Mouse (Mus musculus): ENCODE data around the gene Sox5. TPM values are rescaled to one million over a fixed set of nuclear protein-coding genes. Genes with fewer than 3 reads are reported as not detected.

Gene Sox5
- total RNA-seq, 2 experiments from 2014 or later, result 0.64 to 0.70 TPM

- DNase-seq, result no peak
Measured at GRCm38 (mm10) chr6:144772175-144772918, 9.4 kb downstream of the Sox5 start.

GRCm38 (mm10) chr6:144769060-144769459 lies 12.7 kb downstream of the Sox5 start:
- no peak for DNase-seq

GRCm38 (mm10) chr6:144761902-144762301 lies 19.9 kb downstream of the Sox5 start:
- no peak for DNase-seq

- no peak for DNase-seq
Measured at GRCm38 (mm10) chr6:144759193-144759592, 22.6 kb downstream of the Sox5 start.

GRCm38 (mm10) chr6:144757414-144757813 lies 24.4 kb downstream of the Sox5 start:
- DNase-seq, result no peak

- DNase-seq, result no peak
Measured at GRCm38 (mm10) chr6:144756444-144756843, 25.3 kb downstream of the Sox5 start.

GRCm38 (mm10) chr6:144755304-144755703 lies 26.5 kb downstream of the Sox5 start:
- no peak for DNase-seq

- no peak for DNase-seq
Measured at GRCm38 (mm10) chr6:144754366-144754765, 27.4 kb downstream of the Sox5 start.

- DNase-seq, result peak; percentile 61
Measured at GRCm38 (mm10) chr6:144753963-144754296, 27.8 kb downstream of the Sox5 start.

GRCm38 (mm10) chr6:144753225-144753962 lies 28.4 kb downstream of the Sox5 start:
- DNase-seq, result no peak

- DNase-seq, result no peak
Measured at GRCm38 (mm10) chr6:144751581-144751980, 30.2 kb downstream of the Sox5 start.

GRCm38 (mm10) chr6:144750197-144750596 lies 31.6 kb downstream of the Sox5 start:
- DNase-seq, result no peak

GRCm38 (mm10) chr6:144746436-144746835 lies 35.3 kb downstream of the Sox5 start:
- no peak for DNase-seq

GRCm38 (mm10) chr6:144742559-144742958 lies 39.2 kb downstream of the Sox5 start:
- DNase-seq, result no peak

GRCm38 (mm10) chr6:144741080-144741655 lies 40.6 kb downstream of the Sox5 start:
- no peak for DNase-seq

GRCm38 (mm10) chr6:144740343-144740742 lies 41.4 kb downstream of the Sox5 start:
- no peak for DNase-seq

- DNase-seq, result no peak
Measured at GRCm38 (mm10) chr6:144739753-144740152, 42.0 kb downstream of the Sox5 start.

GRCm38 (mm10) chr6:144737786-144738185 lies 44.0 kb downstream of the Sox5 start:
- no peak for DNase-seq

GRCm38 (mm10) chr6:144731251-144731970 lies 50.4 kb downstream of the Sox5 start:
- DNase-seq, result no peak

- DNase-seq, result no peak
Measured at GRCm38 (mm10) chr6:144723530-144724144, 58.1 kb downstream of the Sox5 start.

GRCm38 (mm10) chr6:144723024-144723423 lies 58.8 kb downstream of the Sox5 start:
- DNase-seq, result no peak

- DNase-seq, result no peak
Measured at GRCm38 (mm10) chr6:144720846-144721245, 60.9 kb downstream of the Sox5 start.

Measured in gastrocnemius, postnatal 25 days (tissue).